Mouse (Mus musculus): ENCODE data around the gene Eef1e1.

DNA sequence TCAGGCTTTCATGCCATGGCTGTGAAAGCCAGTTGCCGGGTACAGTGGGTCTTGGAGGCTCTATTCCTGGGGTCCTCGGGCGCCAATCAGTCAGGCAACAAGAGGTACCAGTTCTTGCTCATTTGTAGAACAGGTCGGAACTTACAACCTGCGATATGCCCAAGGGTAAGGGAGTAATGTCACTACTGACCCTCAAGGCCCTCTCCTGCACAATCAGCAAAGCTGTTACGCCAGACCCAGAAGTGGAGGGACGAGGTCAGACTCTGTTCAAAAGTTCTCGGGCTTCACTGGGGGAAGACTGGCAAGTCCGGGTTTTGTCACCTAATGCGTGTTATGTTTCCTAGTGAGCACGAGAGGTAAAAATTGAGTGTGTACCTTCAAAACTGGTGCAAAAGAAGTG is 58.0 kb downstream of the Eef1e1 start:
- TF ChIP-seq HCFC1 (IDR thresholded peaks at IDR 0.05; ENCODE audit: borderline replicate concordance, insufficient read depth, low read length): no peak
- TF ChIP-seq CHD2 (IDR thresholded peaks at IDR 0.05; ENCODE audit: low read depth, low read length): no peak
- no peak for TF ChIP-seq ZC3H11A (IDR thresholded peaks at IDR 0.05; ENCODE audit: borderline replicate concordance, low read depth, low read length)
- TF ChIP-seq MAFK (IDR thresholded peaks at IDR 0.05; ENCODE audit: insufficient read depth, low read depth, low read length): no peak
- TF ChIP-seq ZNF384 (IDR thresholded peaks at IDR 0.05; ENCODE audit: low read depth, low read length): no peak

All from ES-E14 (cell line).